Mouse (Mus musculus): ENCODE results near the gene Olfr297.

Gene Olfr297

GRCm38 (mm10) chr7:86519668-86520067 is at the start of gene Olfr297:
Gene Olfr297, plus strand, starts transcription at chr7:86519968.
- DNase-seq (ENCODE audit: low spot score) = no peak

GRCm38 (mm10) chr7:86492384-86492783 is 27.4 kb upstream of the Olfr297 start, which contains the start of gene Olfr298:
Gene Olfr298, minus strand, starts transcription at chr7:86492484.
- DNase-seq (ENCODE audit: low spot score) = no peak
